Mouse (Mus musculus): Measurements from ENCODE around the gene Cers2.

The Cers2 gene

GRCm38 (mm10) chr3:95314486-95315093 lies at the start of gene Cers2:
Gene Cers2, plus strand, starts transcription at chr3:95314791.
- DNase-seq (ENCODE audit: extremely low read depth, insufficient read length, low spot score), result no peak

DNA sequence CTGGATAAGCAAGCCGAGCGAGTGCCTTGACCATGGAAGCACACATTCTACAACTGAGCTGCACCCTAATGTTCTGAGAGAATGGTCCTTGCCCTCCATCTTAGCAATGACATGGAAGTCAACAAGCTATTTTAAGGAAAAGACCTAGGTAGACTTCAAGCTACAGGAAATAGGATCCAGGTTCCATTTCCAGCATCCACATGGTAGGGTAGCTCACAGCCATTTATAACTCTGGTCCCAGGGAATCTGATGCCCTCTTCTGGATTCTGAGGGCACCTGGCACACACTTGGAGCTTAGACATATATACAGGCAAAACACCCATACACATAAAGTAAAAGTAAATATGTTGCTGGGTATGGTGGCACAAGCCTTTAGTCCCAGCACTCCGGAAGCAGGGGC lies 48.5 kb upstream of the Cers2 start:
- DNase-seq (ENCODE audit: extremely low read depth, insufficient read length, low spot score), result no peak

GRCm38 (mm10) chr3:95267855-95268254 lies 46.7 kb upstream of the Cers2 start:
- DNase-seq (ENCODE audit: extremely low read depth, insufficient read length, low spot score), result peak; percentile 43

GRCm38 (mm10) chr3:95269789-95270188 lies 44.8 kb upstream of the Cers2 start:
- DNase-seq (ENCODE audit: extremely low read depth, insufficient read length, low spot score), result no peak

DNA sequence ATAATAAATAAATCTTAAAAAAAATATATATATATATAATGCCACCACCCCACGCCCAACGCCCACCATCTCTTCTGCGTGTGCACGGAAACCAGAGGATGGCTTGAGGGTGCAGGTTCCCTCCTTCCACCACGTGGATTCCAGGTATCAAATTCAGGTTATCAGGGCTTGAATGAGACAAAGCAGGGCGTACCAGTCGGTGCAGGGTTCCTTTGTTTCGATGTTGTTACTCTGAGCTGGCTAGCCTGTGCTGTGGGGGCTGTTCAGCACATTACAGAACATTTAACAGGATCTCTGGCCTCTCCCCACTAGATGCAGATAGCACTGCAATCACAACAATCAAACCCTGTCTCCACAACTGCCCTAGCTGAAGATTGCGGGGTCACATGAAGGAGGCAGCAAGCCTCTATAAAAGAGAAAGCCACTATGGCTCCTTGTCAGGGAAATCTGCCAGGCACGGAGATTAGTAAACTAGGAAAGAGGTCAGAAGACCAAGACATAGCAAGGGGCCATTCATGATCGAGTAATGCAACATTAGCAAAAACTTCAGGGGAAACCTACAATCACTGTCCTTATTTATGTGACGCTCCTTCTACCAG lies 43.7 kb upstream of the Cers2 start:
- DNase-seq (ENCODE audit: extremely low read depth, insufficient read length, low spot score), result no peak

- DNase-seq (ENCODE audit: extremely low read depth, insufficient read length, low spot score), result no peak
Measured at GRCm38 (mm10) chr3:95273471-95273870, 41.1 kb upstream of the Cers2 start.

DNA sequence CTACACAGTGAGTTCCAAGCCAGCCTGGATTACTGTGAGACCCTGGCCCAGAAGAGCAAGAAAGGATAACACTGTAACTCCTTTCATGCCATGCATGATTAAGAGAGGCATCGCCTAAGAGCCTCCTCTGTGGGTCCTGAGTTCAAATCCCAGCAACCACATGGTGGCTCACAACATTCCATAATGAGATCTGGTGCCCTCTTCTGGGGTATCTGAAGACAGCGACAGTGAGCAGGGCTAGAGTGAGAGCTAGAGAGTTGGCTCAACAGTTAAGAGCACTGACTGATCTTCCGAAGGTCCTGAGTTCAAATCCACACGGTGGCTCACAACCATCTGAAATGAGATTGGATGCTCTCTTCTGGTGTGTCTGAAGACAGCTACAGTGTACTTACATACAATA lies 40.1 kb upstream of the Cers2 start:
- no peak for DNase-seq (ENCODE audit: extremely low read depth, insufficient read length, low spot score)

GRCm38 (mm10) chr3:95275161-95275560 lies 39.4 kb upstream of the Cers2 start:
- DNase-seq (ENCODE audit: extremely low read depth, insufficient read length, low spot score), result no peak

DNA sequence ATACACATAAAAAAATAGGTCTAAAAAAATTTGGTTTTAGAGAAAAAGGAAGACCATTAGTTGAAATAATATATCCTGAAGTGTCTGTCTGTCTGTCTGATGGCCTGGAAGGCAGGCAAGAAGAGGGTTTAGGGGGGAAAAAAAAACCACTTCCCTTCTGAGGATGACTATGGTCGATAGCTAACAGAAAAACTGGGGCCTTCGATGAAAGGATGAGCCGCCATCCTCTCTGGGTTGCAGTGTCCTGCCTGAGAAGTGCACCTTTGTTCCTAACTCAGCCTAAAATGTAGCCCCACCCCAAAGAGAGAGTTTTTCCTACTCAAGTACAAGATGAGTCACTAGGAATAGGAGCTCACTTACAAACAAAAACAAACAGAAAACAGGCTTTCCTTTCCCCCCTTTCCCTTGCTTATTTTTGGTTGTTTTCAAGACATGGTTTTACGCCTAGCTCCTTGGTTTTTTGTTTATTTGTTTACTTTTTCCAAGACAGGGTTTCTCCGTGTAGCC lies 38.1 kb upstream of the Cers2 start:
- DNase-seq (ENCODE audit: extremely low read depth, insufficient read length, low spot score), result no peak

- no peak for DNase-seq (ENCODE audit: extremely low read depth, insufficient read length, low spot score)
Measured at GRCm38 (mm10) chr3:95277149-95277551, 37.4 kb upstream of the Cers2 start.

DNA sequence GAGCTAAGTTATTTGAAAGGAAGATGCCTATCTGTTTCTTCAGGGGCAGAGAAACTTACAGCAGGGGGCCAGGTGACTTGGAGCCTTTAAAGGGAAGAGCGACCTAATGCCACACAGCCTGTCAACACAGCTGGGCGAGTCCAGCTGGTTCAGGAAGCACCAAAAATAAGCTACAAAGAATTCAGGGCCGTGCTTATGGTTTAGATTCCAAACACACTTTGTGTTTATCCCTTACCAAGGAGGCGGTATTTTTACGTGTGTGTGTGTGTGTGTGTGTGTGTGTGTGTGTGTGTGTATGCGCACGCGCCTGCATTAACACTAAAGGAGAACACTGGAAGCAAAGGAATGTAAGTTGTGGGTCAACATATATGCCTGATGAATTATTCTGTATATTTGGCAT lies 33.8 kb upstream of the Cers2 start:
- DNase-seq (ENCODE audit: extremely low read depth, insufficient read length, low spot score), result no peak

GRCm38 (mm10) chr3:95281216-95282126 lies 33.1 kb upstream of the Cers2 start, which contains the start of the genes Mindy1 and Prune1:
Gene Mindy1, plus strand, starts transcription at chr3:95281345.
Gene Prune1, minus strand, starts transcription at chr3:95282076.
- DNase-seq (ENCODE audit: extremely low read depth, insufficient read length, low spot score), result peak; percentile 97

DNA sequence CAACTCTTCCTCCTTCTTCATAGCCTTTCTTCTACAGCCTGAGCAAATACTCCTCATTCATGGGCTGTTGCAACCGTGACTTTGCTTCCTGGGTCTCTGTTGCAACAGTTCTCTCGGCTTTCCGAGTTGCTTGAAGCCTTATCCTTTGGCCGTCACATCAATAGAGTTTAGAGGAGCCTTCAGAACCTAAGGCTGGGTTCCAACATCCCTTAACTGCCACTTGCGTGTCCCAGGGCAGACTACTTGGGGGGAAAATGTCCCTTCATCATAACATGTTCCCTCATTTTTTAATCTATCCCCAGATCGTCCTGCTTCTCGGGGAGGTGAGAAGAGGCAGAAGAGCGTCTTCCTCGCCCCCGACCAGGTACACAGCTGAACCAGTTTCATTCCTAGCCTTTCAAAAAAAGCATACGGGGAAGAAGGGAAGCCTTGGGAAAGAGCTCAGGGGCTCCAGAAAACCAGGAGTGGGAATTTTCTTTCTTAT lies 32.2 kb upstream of the Cers2 start:
- peak; percentile 52 for DNase-seq (ENCODE audit: extremely low read depth, insufficient read length, low spot score)

DNA sequence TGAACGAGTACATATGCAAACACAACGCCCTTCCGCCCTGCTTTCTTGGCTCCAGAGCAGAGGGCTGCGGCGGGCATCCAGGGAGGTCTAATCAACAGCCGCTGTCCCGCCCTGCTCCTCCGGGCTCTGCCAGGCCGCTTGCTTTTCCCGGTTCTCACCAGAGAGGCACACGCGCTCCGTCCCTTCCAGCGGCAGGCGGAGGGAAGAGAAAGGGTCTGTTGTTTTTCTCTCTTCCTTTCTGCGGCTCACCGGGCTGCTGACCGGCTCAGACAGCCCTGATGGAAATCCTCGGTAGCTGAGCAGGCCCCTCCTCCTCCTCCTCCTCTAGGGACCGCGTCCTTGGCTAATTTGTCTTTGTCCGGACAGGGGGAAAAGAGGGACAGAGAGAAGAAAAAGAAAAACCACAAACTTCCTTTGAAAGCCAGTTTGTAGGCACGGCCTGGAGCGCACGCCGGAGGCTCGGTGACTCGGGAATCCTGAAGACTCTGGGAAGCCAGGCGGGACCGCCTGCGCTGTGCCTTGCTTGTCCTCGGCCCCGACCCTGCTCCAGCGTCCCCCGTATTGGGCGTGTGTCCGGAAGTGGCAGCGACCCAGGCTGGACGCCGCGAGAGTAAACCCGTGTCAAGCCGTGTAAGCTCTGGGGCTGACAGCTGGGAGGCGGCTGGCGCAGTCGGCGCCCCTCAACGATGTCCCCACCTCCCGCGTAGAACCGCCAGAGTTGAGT lies 31.6 kb upstream of the Cers2 start:
- peak; percentile 88 for DNase-seq (ENCODE audit: extremely low read depth, insufficient read length, low spot score)

DNA sequence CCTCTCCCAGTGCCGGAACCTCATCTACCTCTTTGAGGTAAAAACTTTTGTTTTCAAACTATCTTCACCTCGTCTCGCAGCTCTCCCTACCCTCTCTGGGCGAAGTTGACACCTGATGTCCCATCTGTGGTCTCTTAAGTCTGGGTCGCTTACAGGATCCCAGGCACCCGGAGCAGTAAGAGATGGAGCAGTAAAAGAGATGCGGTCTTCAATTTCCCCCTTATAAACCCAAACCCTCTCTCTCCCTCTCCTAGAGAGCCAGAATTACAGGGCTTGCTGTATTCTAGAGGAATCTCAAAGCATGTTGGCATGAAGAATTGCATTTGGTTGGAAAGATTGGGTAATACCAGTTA lies 31.0 kb upstream of the Cers2 start:
- DNase-seq (ENCODE audit: extremely low read depth, insufficient read length, low spot score), result no peak

DNA sequence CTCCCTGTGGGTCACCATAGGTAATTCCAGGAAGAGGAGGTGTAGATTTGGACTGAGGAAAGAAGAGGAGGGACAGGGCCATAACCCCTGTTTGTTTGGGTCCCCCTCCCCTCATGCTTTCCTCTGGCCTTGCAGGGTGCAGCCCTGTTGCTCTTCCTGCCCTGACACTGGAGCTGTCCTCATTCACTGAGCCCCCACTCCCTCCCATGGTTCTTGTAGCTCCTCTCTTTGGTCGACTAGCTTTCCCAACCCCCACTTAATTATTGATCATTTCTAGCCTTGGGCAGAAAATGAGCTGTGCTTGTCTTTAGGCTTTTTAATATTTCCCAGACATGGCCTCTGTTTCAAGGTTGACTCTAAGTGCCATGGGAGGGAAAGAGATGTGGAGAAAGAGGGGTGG lies 30.5 kb upstream of the Cers2 start:
- no peak for DNase-seq (ENCODE audit: extremely low read depth, insufficient read length, low spot score)

- DNase-seq (ENCODE audit: extremely low read depth, insufficient read length, low spot score), result no peak
Measured at GRCm38 (mm10) chr3:95284501-95285281, 29.9 kb upstream of the Cers2 start.

DNA sequence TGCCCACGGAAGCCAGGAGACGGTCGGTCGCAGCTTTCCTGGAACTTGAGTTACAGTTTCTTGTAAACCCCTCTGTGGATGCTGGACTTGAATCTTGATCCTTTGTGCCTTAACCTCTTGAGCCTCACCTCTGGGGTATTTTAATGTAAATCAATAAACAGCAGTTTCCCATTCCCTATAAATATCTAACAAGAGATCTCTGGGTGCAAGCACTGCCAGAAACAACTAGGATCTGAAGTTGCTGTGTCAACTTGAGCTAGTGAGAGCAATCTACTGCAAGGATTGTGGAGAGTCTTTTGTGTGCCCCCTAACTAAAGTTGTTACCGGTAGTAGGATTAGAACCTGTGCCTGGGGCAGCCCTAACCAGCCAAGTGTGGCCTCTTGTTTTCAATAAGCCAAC lies 29.2 kb upstream of the Cers2 start:
- no peak for DNase-seq (ENCODE audit: extremely low read depth, insufficient read length, low spot score)

DNA sequence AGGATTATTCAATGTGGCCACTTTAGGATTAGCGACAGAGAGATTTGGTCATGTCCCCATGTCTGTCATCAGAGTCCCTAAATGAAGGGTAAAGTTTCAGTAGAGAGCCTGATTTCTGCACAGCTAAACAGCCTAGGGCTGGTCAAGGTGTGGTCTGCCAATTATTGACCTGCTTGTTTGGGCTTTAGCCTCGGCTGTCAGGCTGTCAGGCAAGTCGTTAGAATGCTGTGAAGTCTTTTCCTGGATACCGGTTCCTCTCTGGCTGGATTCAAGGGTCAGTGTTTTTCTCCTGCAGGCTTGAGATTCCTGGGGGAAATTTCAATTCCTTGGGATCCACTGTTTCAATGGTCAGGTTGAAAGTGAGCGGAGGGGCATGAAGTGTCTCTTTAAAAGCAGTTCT lies 28.6 kb upstream of the Cers2 start:
- DNase-seq (ENCODE audit: extremely low read depth, insufficient read length, low spot score), result no peak

GRCm38 (mm10) chr3:95286510-95286909 lies 28.1 kb upstream of the Cers2 start:
- DNase-seq (ENCODE audit: extremely low read depth, insufficient read length, low spot score), result no peak
